Mouse (Mus musculus) MEL (cell line): Measurements from ENCODE around the gene Nr4a1. TPM values are rescaled to one million over a fixed set of nuclear protein-coding genes. Genes with fewer than 3 reads are reported as not detected.

ENCODE experiments used
- DNase-seq: peaks from one replicate; pipeline ENCODE4 v3.0.0; 2011; ENCODE audit warnings: low read depth, low spot score
- H3K27ac ChIP-seq: 2 replicates; pipeline ENCODE4 v1.5.1; 2012; ENCODE audit warnings: low read depth, mild to moderate bottlenecking, control low read depth, low read length, moderate library complexity; ENCODE audit not compliant: control insufficient read depth
- H3K27me3 ChIP-seq, 2 experiments: fragments of 150-350 bp in 1 of 2; sonication (generic) in 1 of 2; 2 replicates each; pipeline ENCODE4 v1.6.1; 2012; ENCODE audit warnings: low read length in 2 of 2, mild to moderate bottlenecking in 2 of 2, improper control_type of control experiment in 1 of 2, moderate library complexity in 1 of 2; ENCODE audit not compliant: insufficient read depth in 2 of 2, control insufficient read depth in 1 of 2
- H3K36me3 ChIP-seq, 2 experiments: 2 replicates each; pipeline ENCODE4 v1.6.1; 2012 to 2014; ENCODE audit warnings: low read length in 2 of 2, improper control_type of control experiment in 1 of 2, inconsistent platforms in 1 of 2, mild to moderate bottlenecking in 1 of 2; ENCODE audit not compliant: insufficient read depth in 2 of 2, control insufficient read depth in 1 of 2
- H3K4me1 ChIP-seq, 2 experiments: fragments of 150-350 bp in 1 of 2; sonication (generic) in 1 of 2; 2 replicates each; pipeline ENCODE4 v1.6.1; 2012; ENCODE audit warnings: low read length in 2 of 2, improper control_type of control experiment in 1 of 2, mild to moderate bottlenecking in 1 of 2; ENCODE audit not compliant: insufficient read depth in 2 of 2, control insufficient read depth in 1 of 2
- H3K4me3 ChIP-seq, 2 experiments: fragments of 150-350 bp in 1 of 2; sonication (generic) in 1 of 2; 2 replicates each; pipeline ENCODE4 v1.5.1; 2012; ENCODE audit warnings: low read depth in 2 of 2, low read length in 2 of 2, mild to moderate bottlenecking in 2 of 2, moderate library complexity in 2 of 2, control low read depth in 1 of 2, improper control_type of control experiment in 1 of 2; ENCODE audit not compliant: control insufficient read depth in 1 of 2, insufficient read depth in 1 of 2
- H3K79me2 ChIP-seq: 2 replicates; pipeline ENCODE4 v1.6.1; 2012; ENCODE audit warnings: mild to moderate bottlenecking, low read length, moderate library complexity; ENCODE audit not compliant: control insufficient read depth, poor library complexity, insufficient read depth
- H3K9ac ChIP-seq: 2 replicates; pipeline ENCODE4 v1.6.1; 2012; ENCODE audit warnings: low read depth, mild to moderate bottlenecking, control low read depth, low read length, moderate library complexity; ENCODE audit not compliant: control insufficient read depth, poor library complexity, severe bottlenecking
- H3K9me3 ChIP-seq: fragments of 150-350 bp; sonication (generic); replicated peaks from 2 replicates; pipeline ENCODE4 v1.6.1; 2012; ENCODE audit warnings: mild to moderate bottlenecking, low read length, improper control_type of control experiment, moderate library complexity; ENCODE audit not compliant: insufficient read depth
- CHD1 ChIP-seq: IDR thresholded peaks from 2 replicates; pipeline ENCODE4 v1.6.1; 2012; ENCODE audit warnings: low read depth, mild to moderate bottlenecking, inconsistent platforms, low read length, improper control_type of control experiment
- CHD2 ChIP-seq: IDR thresholded peaks from 2 replicates; pipeline ENCODE4 v1.6.1; 2011; ENCODE audit warnings: low read length, improper control_type of control experiment
- CTCF ChIP-seq, 3 experiments: IDR thresholded peaks in 2 of 3; conservative IDR thresholded peaks in 1 of 3; 2 replicates each; pipeline ENCODE4 v1.5.1; 2011 to 2012; ENCODE audit warnings: low read length in 3 of 3, low read depth in 2 of 3, mild to moderate bottlenecking in 2 of 3, improper control_type of control experiment in 1 of 3, inconsistent platforms in 1 of 3, mixed read lengths in 1 of 3, moderate library complexity in 1 of 3; ENCODE audit not compliant: control insufficient read depth in 1 of 3, insufficient read depth in 1 of 3, poor library complexity in 1 of 3, severe bottlenecking in 1 of 3
- EP300 ChIP-seq, 2 experiments: IDR thresholded peaks; 2 replicates each; pipeline ENCODE4 v1.6.1; 2011; ENCODE audit warnings: improper control_type of control experiment in 2 of 2, low read length in 2 of 2, low read depth in 1 of 2, mild to moderate bottlenecking in 1 of 2
- ETS1 ChIP-seq: IDR thresholded peaks from 2 replicates; pipeline ENCODE4 v1.6.1; 2012; ENCODE audit warnings: low read depth, mild to moderate bottlenecking, inconsistent platforms, low read length, improper control_type of control experiment, moderate library complexity
- GABPA ChIP-seq: IDR thresholded peaks from 2 replicates; pipeline ENCODE4 v1.6.1; 2012; ENCODE audit warnings: low read depth, mild to moderate bottlenecking, inconsistent platforms, low read length, improper control_type of control experiment, moderate library complexity
- GATA1 ChIP-seq: IDR thresholded peaks from 2 replicates; pipeline ENCODE4 v1.6.1; 2011; ENCODE audit warnings: low read depth, low read length, improper control_type of control experiment
- KAT2A ChIP-seq: conservative IDR thresholded peaks from 2 replicates; pipeline ENCODE4 v1.6.1; 2012; ENCODE audit warnings: low read depth, low read length, improper control_type of control experiment, inconsistent platforms
- MAFK ChIP-seq: IDR thresholded peaks from 2 replicates; pipeline ENCODE4 v1.6.1; 2011; ENCODE audit warnings: low read depth, mild to moderate bottlenecking, low read length, improper control_type of control experiment, borderline replicate concordance
- MAX ChIP-seq: IDR thresholded peaks from 2 replicates; pipeline ENCODE4 v1.6.1; 2011; ENCODE audit warnings: low read length, improper control_type of control experiment
- MAZ ChIP-seq: IDR thresholded peaks from 2 replicates; pipeline ENCODE4 v1.6.1; 2012; ENCODE audit warnings: low read depth, mild to moderate bottlenecking, inconsistent platforms, low read length, improper control_type of control experiment
- MEF2A ChIP-seq: IDR thresholded peaks from 2 replicates; pipeline ENCODE4 v1.6.1; 2014; ENCODE audit warnings: low read depth, mild to moderate bottlenecking, inconsistent platforms, low read length, improper control_type of control experiment; ENCODE audit not compliant: poor library complexity, insufficient replicate concordance, severe bottlenecking; ENCODE audit errors: extremely low read depth
- MXI1 ChIP-seq: IDR thresholded peaks from 2 replicates; pipeline ENCODE4 v1.6.1; 2011; ENCODE audit warnings: mild to moderate bottlenecking, low read depth, low read length, improper control_type of control experiment
- MYC ChIP-seq: IDR thresholded peaks from 2 replicates; pipeline ENCODE4 v1.6.1; 2011; ENCODE audit warnings: low read depth, mild to moderate bottlenecking, low read length, improper control_type of control experiment, moderate library complexity
- NELFE ChIP-seq: IDR thresholded peaks from 2 replicates; pipeline ENCODE4 v1.6.1; 2011; ENCODE audit warnings: low read depth, low read length, improper control_type of control experiment
- NRF1 ChIP-seq: IDR thresholded peaks from 2 replicates; pipeline ENCODE4 v1.6.1; 2014; ENCODE audit warnings: low read depth, mild to moderate bottlenecking, inconsistent platforms, low read length, improper control_type of control experiment, moderate library complexity; ENCODE audit not compliant: poor library complexity, insufficient read depth, severe bottlenecking
- RAD21 ChIP-seq: IDR thresholded peaks from 2 replicates; pipeline ENCODE4 v1.6.1; 2011; ENCODE audit warnings: mild to moderate bottlenecking, low read depth, low read length, improper control_type of control experiment
- SIN3A ChIP-seq: IDR thresholded peaks from 2 replicates; pipeline ENCODE4 v1.6.1; 2012; ENCODE audit warnings: low read length, improper control_type of control experiment, inconsistent platforms
- SMC3 ChIP-seq: IDR thresholded peaks from 2 replicates; pipeline ENCODE4 v1.6.1; 2011; ENCODE audit warnings: low read depth, low read length, improper control_type of control experiment
- TAL1 ChIP-seq: IDR thresholded peaks from 2 replicates; pipeline ENCODE4 v1.6.1; 2012; ENCODE audit warnings: mild to moderate bottlenecking, inconsistent platforms, low read length, moderate library complexity, mixed read lengths
- TCF12 ChIP-seq: IDR thresholded peaks from 2 replicates; pipeline ENCODE4 v1.6.1; 2014; ENCODE audit warnings: low read depth, mild to moderate bottlenecking, inconsistent platforms, low read length, improper control_type of control experiment, moderate library complexity
- UBTF ChIP-seq: IDR thresholded peaks from 2 replicates; pipeline ENCODE4 v1.6.1; 2012; ENCODE audit warnings: low read depth, mild to moderate bottlenecking, inconsistent platforms, low read length, improper control_type of control experiment, moderate library complexity, borderline replicate concordance; ENCODE audit not compliant: insufficient read depth
- ZC3H11A ChIP-seq: IDR thresholded peaks from 2 replicates; pipeline ENCODE4 v1.6.1; 2012; ENCODE audit warnings: low read depth, mild to moderate bottlenecking, inconsistent platforms, low read length, improper control_type of control experiment
- ZMIZ1 ChIP-seq: IDR thresholded peaks from 2 replicates; pipeline ENCODE4 v1.6.1; 2012; ENCODE audit warnings: low read depth, mild to moderate bottlenecking, inconsistent platforms, low read length, improper control_type of control experiment, moderate library complexity
- ZNF384 ChIP-seq: IDR thresholded peaks from 2 replicates; pipeline ENCODE4 v1.6.1; 2012; ENCODE audit warnings: low read depth, mild to moderate bottlenecking, inconsistent platforms, low read length, improper control_type of control experiment
- polyA plus RNA-seq, 2 experiments: library from polyadenylated mRNA; stranded (reverse) in 1 of 2; unstranded in 1 of 2; fragments of >175 nt in 1 of 2; fragments of >200 nt in 1 of 2; gene quantifications; 2 replicates each; pipeline versions ENCODE4 v1.2.1 to v1.2.4; 2012; ENCODE audit warnings: low replicate concordance in 2 of 2, low read depth in 1 of 2; ENCODE audit not compliant: insufficient read length in 2 of 2, insufficient read depth in 1 of 2, missing spikeins in 1 of 2
- total RNA-seq: library from RNA; depleted of rRNA; stranded (reverse); fragments of 300-350 nt; gene quantifications from 2 replicates; pipeline ENCODE4 v1.2.3, GENCODE M21; 2012

The Nr4a1 gene
- total and polyA plus RNA-seq, 3 experiments: 2.0 to 12.8 TPM; not detected in 1

- Histone ChIP-seq H3K27ac (no peak overlapping the region), H3K4me3 (no peak overlapping the region), H3K79me2 (no peaks in the 10 kb centered on the region), H3K27me3 (no peaks in the 10 kb centered on the region), H3K36me3 (no peaks in the 10 kb centered on the region; a peak in 1 of 4 replicates), H3K9ac (no peak overlapping the region), H3K4me1 (peaks cover 0 to 8% of the 10 kb centered on the region in 2 experiments; a peak in 1 of 4 replicates), H3K9me3 (no peaks in the 10 kb centered on the region)
- no peak for TF ChIP-seq ZNF384
- peak; percentile 69 to 88 (median 75) for TF ChIP-seq CTCF (IDR thresholded peaks at IDR 0.05 in 2 of 3, conservative IDR thresholded peaks at IDR 0.05 in 1 of 3; ENCODE audit: control insufficient read depth in 1 of 3, insufficient read depth in 1 of 3, low read depth in 2 of 3, low read length in 3 of 3, poor library complexity in 1 of 3, severe bottlenecking in 1 of 3)
- TF ChIP-seq SMC3: peak; percentile 65
- peak; percentile 49; the same call in 1 of the 2 replicates for TF ChIP-seq ZC3H11A
- peak; percentile 68 for TF ChIP-seq RAD21
- peak; percentile 63 for DNase-seq
These were observed 15.1 kb upstream of the Nr4a1 start for GRCm38 (mm10) chr15:101238885-101239511.

- H3K4me3 ChIP-seq: no peak overlapping the region
- H3K27me3 ChIP-seq: no peaks in the 10 kb centered on the region
These were observed 14.2 kb upstream of the Nr4a1 start for GRCm38 (mm10) chr15:101239821-101240220.

GRCm38 (mm10) chr15:101240799-101241204 lies 13.3 kb upstream of the Nr4a1 start:
- peak; percentile 95 for DNase-seq
- peak overlapping the region; percentile 18 for H3K9ac ChIP-seq
- no peak for TF ChIP-seq KAT2A
- 0 out of 2 replicates have a peak, but pooled peaks have one; percentile 33 for TF ChIP-seq TCF12
- no peak for TF ChIP-seq CHD2
- no peak for TF ChIP-seq GABPA
- peak; percentile 89 for TF ChIP-seq ETS1
- TF ChIP-seq MXI1: peak; percentile 90
- no peak for TF ChIP-seq TAL1
- TF ChIP-seq NRF1: no peak
- no peak for TF ChIP-seq MEF2A
- TF ChIP-seq ZMIZ1: no peak
- TF ChIP-seq ZNF384: no peak
- no peak for TF ChIP-seq UBTF
- peak; percentile 44; the same call in 1 of the 2 replicates for TF ChIP-seq MAX
- TF ChIP-seq MAFK: no peak
- TF ChIP-seq MYC: no peak
- TF ChIP-seq CTCF (IDR thresholded peaks at IDR 0.05 in 2 of 3, conservative IDR thresholded peaks at IDR 0.05 in 1 of 3; ENCODE audit: control insufficient read depth in 1 of 3, insufficient read depth in 1 of 3, low read depth in 2 of 3, low read length in 3 of 3, poor library complexity in 1 of 3, severe bottlenecking in 1 of 3): peak; percentile 96 to 100 (median 99)

More at GRCm38 (mm10) chr15:101239821-101240220, 14.2 kb upstream of the Nr4a1 start:
- no peaks in the 10 kb centered on the region; a peak in 1 of 4 replicates for H3K36me3 ChIP-seq
- H3K9me3 ChIP-seq: no peaks in the 10 kb centered on the region
- no peaks in the 10 kb centered on the region for H3K79me2 ChIP-seq
- TF ChIP-seq SIN3A (no peak), CHD2 (no peak), NELFE (no peak), ZNF384 (no peak), MAZ (no peak), GATA1 (no peak), MAX (no peak), CHD1 (no peak), EP300 (IDR thresholded peaks at IDR 0.05; ENCODE audit: low read depth in 1 of 2, low read length in 2 of 2) (no peak), TAL1 (no peak), KAT2A (no peak), CTCF (IDR thresholded peaks at IDR 0.05 in 2 of 3, conservative IDR thresholded peaks at IDR 0.05 in 1 of 3; ENCODE audit: control insufficient read depth in 1 of 3, insufficient read depth in 1 of 3, low read depth in 2 of 3, low read length in 3 of 3, poor library complexity in 1 of 3, severe bottlenecking in 1 of 3) (no peak)
- H3K4me1 ChIP-seq: peaks cover 0 to 8% of the 10 kb centered on the region in 2 experiments; a peak in 1 of 4 replicates
- no peak overlapping the region for H3K27ac ChIP-seq
- H3K9ac ChIP-seq: no peak overlapping the region
- no peak for DNase-seq

More at GRCm38 (mm10) chr15:101240799-101241204, 13.3 kb upstream of the Nr4a1 start:
- Histone ChIP-seq H3K27ac (no peak overlapping the region), H3K4me1 (peaks cover 0 to 11% of the 10 kb centered on the region in 2 experiments; a peak in 2 of 4 replicates), H3K27me3 (no peaks in the 10 kb centered on the region), H3K4me3 (peak overlapping the region; percentile 21 to 51), H3K36me3 (peaks cover 0 to 4% of the 10 kb centered on the region in 2 experiments; a peak in 2 of 4 replicates), H3K79me2 (no peaks in the 10 kb centered on the region), H3K9me3 (no peaks in the 10 kb centered on the region)
